Mouse (Mus musculus) forebrain, embryonic 10.5 days (tissue): ENCODE results near the gene Nudt8. TPM values are rescaled to one million over a fixed set of nuclear protein-coding genes. Genes with fewer than 3 reads are reported as not detected.
"Not testable (repeated sequence)": the region's sequence is repeated elsewhere in the genome, so short reads cannot be mapped to it uniquely, and the experiment has no call there.

ENCODE experiments used
- DNase-seq: peaks from one replicate; pipeline ENCODE4 v3.0.0-alpha.2; 2017; ENCODE audit warnings: low spot score; ENCODE audit errors: extremely low spot score
- H3K27ac ChIP-seq: fragments of 300-500 bp; sonication (generic); 2 replicates; pipeline ENCODE4 v1.5.1; 2016; ENCODE audit warnings: mild to moderate bottlenecking
- H3K27me3 ChIP-seq: fragments of 300-500 bp; sonication (generic); 2 replicates; pipeline ENCODE4 v1.6.1; 2016; ENCODE audit warnings: mild to moderate bottlenecking; ENCODE audit not compliant: poor library complexity, severe bottlenecking
- H3K36me3 ChIP-seq: fragments of 300-500 bp; sonication (generic); replicated peaks from 2 replicates; pipeline ENCODE4 v1.6.1; 2016; ENCODE audit warnings: mild to moderate bottlenecking, moderate library complexity
- H3K4me1 ChIP-seq: fragments of 300-500 bp; sonication (generic); 2 replicates; pipeline ENCODE4 v1.6.1; 2016
- H3K4me3 ChIP-seq: fragments of 300-500 bp; sonication (generic); 2 replicates; pipeline ENCODE4 v1.5.1; 2016; ENCODE audit warnings: mild to moderate bottlenecking, moderate library complexity
- H3K9me3 ChIP-seq: fragments of 300-500 bp; sonication (generic); 2 replicates; pipeline ENCODE4 v1.6.1; 2016; ENCODE audit warnings: mild to moderate bottlenecking, moderate library complexity
- WGBS: fragments of 180-500 bp; shearing (Covaris S2); methylation state at CpG from one replicate; pipeline ENCODE4 v1.1.7; 2016; 5-methylcytosine and 5-hydroxymethylcytosine counted together
- polyA plus RNA-seq: library from polyadenylated mRNA; unstranded; fragments of >200 nt; fragmentation: Nextera tagmentation; extraction: Ambion mirVana; gene quantifications from 2 replicates; pipeline ENCODE4 v1.2.1, GENCODE M21; 2016

Nudt8 gene
- polyA plus RNA-seq, 1 experiment from 2014 or later = 30.4 TPM

DNA sequence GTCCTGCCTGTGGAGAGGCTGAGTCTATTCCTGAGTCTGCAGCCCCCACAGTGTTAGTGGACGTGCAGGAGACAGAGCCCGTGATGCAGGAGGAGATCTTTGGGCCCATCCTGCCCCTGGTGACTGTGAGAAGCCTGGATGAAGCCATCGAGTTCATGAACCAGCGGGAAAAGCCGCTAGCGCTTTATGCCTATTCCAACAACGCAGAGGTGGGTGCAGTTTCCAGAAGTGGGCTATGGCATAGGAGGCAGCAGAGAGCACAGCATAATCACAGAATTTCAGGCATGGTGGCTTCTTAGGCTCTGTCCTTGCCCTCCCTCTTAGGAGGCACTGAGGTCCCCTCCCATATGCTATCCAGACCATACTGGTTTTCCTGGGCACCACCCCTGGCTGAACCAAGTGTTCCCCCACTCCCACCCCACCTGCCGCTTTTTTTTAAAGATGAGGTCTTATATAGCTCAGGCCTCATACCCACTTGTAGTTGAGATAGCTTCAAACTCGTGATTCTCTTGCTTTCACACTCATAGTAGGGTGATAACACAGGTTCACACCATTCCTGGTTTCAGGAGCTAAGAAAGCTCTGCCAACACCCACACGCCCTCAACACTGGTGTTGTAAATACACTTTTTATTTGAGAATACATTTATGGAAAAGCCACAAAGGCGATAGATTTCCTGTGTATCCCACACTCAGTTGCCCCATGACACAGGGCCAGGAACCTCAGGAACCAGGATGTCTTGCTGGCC is 33.9 kb upstream of the Nudt8 start:
- Histone ChIP-seq H3K27me3 (no peaks in the 10 kb centered on the region), H3K27ac (no peak overlapping the region), H3K36me3 (no peaks in the 10 kb centered on the region), H3K4me3 (no peak overlapping the region), H3K4me1 (peaks cover 4% of the 10 kb centered on the region; the same call in 1 of the 2 replicates), H3K9me3 (no peaks in the 10 kb centered on the region)
- WGBS = 73% methylated on average over 11 of the region's 11 CpGs
- no peak for DNase-seq

DNA sequence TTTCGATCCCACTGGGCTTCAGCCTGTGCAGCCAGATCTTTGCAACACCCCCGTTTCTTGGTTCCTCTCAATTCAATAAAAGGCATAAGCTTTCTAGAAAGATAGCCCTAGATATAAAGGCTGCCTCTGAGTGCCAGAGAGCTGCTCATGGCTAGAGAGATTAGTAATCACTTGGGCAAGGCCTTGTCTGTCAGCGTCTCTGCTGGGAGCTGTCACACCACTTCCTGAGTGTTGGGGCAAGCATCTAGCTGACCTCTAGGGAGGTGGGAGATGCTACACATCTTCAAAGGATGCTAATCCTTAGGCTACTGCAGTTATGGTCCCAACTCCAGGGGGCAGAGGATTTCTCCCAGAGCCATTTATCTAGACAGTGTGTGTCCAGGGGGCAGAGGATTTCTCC is 33.1 kb upstream of the Nudt8 start:
- WGBS = 75% methylated on average over 3 of the region's 3 CpGs
- Histone ChIP-seq H3K4me3 (no peak overlapping the region), H3K4me1 (peaks cover 4% of the 10 kb centered on the region; the same call in 1 of the 2 replicates), H3K36me3 (no peaks in the 10 kb centered on the region), H3K9me3 (no peaks in the 10 kb centered on the region), H3K27me3 (no peaks in the 10 kb centered on the region), H3K27ac (no peak overlapping the region)
- no peak for DNase-seq

DNA sequence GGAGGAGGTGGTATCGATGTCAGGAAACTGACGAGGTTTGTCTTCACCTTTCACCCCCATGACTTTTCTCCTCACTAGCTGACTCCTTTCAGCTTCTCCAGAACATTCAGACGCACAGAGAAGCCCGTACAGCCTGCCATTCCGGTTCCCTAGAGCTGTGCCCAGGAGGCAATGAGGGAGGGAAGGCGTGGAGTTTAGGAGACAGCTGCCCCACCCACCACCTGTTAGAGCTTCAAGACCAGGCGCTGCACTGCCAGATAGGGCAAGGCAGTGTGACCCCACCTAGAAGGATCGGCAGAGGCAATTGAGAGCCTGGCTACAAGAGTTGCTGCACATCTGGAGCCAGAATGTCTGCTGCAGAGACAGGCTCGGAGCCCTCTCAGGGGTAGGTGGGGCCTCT is 28.2 kb upstream of the Nudt8 start, which contains the start of gene Aldh3b2:
Gene Aldh3b2 (plus strand): TSS at position 100 of the 400 bp plus-strand sequence.
- H3K4me1 ChIP-seq = peaks cover 4% of the 10 kb centered on the region; the same call in 1 of the 2 replicates
- H3K27ac ChIP-seq = no peak within 1 kb of the TSS
- no peak within 1 kb of the TSS for H3K4me3 ChIP-seq
- H3K27me3 ChIP-seq = no peaks in the 10 kb centered on the region
- WGBS = 52% methylated on average over 9 of the region's 9 CpGs
- no peaks in the 10 kb centered on the region for H3K9me3 ChIP-seq
- DNase-seq = no peak
- H3K36me3 ChIP-seq = no peaks in the 10 kb centered on the region

DNA sequence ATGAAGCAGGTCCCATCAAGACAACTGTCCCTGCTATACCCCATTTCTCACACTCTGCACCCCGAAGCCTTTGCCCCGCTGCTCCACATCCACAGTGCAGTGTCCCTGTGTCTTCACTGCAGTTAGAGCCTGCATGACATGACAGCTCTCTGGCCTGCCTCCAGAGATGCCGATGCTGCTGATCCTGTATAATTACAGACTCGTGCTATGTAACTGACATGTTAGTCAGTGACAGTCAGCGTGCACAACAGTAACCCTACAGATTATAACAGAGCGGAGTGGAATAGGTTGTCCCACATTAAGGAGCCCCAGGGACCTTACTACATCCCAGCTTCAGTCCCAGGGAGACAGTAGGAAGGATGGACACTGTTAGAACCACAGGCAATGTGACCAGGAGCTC is 25.8 kb upstream of the Nudt8 start:
- H3K4me3 ChIP-seq, H3K9me3 ChIP-seq, H3K4me1 ChIP-seq, H3K36me3 ChIP-seq, DNase-seq, H3K27ac ChIP-seq, H3K27me3 ChIP-seq: not testable (repeated sequence)
- 93% methylated on average over 6 of the region's 6 CpGs for WGBS

DNA sequence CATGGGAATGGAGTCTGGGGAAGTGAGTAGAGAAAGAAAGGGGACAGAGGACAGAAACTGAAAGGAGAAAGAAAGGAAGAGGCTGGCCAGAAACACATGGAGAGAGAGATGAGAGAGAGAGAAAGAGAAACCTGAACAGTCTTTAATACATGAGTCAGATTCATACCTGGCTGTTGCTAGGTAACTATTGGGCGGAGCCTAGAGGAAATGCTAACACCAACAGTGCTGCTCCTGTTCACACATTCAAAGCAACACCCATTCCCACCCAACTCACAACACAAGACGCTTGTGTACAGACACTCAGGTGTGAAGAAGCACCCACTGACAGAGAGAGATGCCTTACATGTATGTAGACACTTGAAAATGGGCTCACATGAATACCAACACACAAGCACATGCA is 24.5 kb upstream of the Nudt8 start:
- H3K4me3 ChIP-seq = no peak overlapping the region
- H3K27me3 ChIP-seq = no peaks in the 10 kb centered on the region
- peaks cover 14% of the 10 kb centered on the region for H3K4me1 ChIP-seq
- DNase-seq = no peak
- H3K36me3 ChIP-seq = no peaks in the 10 kb centered on the region
- WGBS = 81% methylated on average over 2 of the region's 2 CpGs
- H3K9me3 ChIP-seq = no peaks in the 10 kb centered on the region
- H3K27ac ChIP-seq = no peak overlapping the region

DNA sequence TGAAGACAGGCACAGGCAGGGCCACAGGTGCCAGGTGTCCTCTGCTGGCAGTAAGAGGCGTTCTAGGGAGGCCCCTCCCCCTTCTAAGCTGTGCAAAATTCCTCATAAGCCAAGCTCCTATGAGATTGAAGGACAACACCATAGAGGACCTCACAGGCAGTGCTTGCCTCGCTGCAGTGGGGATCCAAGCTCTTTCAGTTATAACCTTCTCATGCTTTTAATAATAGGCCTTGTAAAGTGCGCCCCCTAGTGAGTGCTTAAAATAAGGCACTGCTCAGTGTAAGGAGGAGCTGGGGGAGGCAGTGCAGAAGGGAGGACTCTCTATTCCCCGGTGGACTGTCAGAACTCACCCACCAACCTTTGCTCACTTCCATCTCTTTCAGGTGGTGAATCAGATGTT is 20.1 kb upstream of the Nudt8 start:
- 22% methylated on average over 4 of the region's 4 CpGs for WGBS
- H3K27ac ChIP-seq = no peak overlapping the region

DNA sequence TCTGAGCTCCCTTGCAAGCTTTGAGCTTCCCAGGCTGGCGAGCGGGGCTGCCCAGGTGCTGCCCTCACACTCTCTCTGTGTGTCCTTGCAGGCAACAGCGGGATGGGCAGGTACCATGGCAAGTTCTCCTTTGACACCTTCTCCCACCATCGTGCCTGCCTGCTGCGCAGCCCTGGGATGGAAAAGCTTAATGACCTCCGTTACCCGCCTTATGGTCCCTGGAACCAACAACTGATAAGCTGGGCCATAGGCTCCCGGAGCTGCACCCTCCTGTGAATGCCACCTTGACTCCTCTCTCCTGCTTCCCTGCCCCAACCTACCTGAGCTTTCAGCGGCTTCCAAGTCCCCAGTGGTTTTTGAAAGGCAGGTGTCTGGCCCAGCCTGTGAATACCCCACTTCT is 19.5 kb upstream of the Nudt8 start:
- H3K4me1 ChIP-seq = peaks cover 46% of the 10 kb centered on the region
- H3K4me3 ChIP-seq = no peak overlapping the region
- 83% methylated on average over 9 of the region's 9 CpGs for WGBS
- no peaks in the 10 kb centered on the region for H3K36me3 ChIP-seq
- no peak overlapping the region for H3K27ac ChIP-seq
- H3K27me3 ChIP-seq = no peaks in the 10 kb centered on the region
- no peak for DNase-seq
- no peaks in the 10 kb centered on the region for H3K9me3 ChIP-seq

More for the DNA sequence above, 20.1 kb upstream of the Nudt8 start:
- Histone ChIP-seq H3K9me3 (no peaks in the 10 kb centered on the region), H3K4me3 (no peak overlapping the region), H3K36me3 (no peaks in the 10 kb centered on the region), H3K4me1 (peaks cover 40% of the 10 kb centered on the region), H3K27me3 (no peaks in the 10 kb centered on the region)
- peak; percentile 66 for DNase-seq

DNA sequence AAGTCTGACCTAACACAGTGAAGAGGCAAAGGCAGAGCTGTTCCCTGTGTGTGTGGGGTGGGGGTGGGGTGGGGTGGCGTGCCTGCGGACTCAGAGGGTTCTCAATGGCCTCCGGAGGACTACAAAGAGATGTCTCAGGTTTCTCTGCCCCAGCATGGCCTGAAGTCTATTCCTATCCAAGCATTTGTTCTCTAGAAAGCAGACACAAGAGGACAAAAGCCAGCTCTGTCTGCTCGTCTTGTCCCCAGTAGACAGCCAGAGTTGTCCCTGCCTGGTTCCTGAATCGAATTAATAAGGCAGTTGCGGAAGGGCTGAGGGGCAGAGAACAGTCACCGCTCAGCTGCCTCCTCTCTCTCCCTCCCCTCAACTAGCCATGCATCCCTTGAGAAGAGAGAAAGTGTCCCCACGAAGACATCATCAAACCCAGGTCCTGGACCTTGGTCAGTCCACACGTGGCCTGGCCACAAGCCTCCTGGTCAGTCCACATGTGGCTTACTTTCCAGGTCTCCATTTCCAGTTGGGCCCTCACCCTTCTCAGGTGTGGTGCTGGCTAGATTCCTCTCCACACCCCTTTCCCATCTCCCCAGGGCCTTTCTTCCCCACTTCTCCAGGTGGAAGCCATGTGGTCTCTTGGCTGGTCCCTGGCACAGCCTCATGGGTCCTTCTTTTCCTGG is 16.7 kb upstream of the Nudt8 start:
- no peak overlapping the region for H3K4me3 ChIP-seq
- peak overlapping the region; percentile 75 for H3K27ac ChIP-seq

DNA sequence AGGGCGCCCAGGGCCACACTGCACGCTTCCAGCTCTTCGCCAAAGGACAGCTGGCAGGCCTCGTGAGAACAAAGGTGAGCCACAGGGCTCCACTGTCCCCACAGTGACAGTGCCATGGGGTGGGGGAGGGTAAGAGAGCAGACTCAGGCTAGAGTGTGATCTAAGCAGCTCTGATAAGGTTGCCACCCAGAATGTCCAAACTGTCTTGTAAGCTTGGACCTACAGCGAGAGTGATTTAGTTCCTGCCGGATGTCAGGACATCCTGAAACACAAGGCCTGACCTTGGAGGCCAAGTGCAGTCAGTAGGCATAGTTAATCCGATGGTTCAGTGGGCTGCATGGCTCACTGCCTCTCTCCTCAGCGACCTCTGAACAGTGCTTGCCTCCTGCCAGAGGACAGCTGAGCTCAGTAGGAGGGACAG is 15.1 kb upstream of the Nudt8 start:
- Histone ChIP-seq H3K4me1 (peaks cover 45% of the 10 kb centered on the region), H3K36me3 (no peaks in the 10 kb centered on the region), H3K27ac (peak overlapping the region; percentile 75), H3K4me3 (no peak overlapping the region), H3K27me3 (no peaks in the 10 kb centered on the region), H3K9me3 (peaks cover 8% of the 10 kb centered on the region)
- 30% methylated on average over 8 of the region's 8 CpGs for WGBS
- peak; percentile 30 for DNase-seq

More for the DNA sequence above, 16.7 kb upstream of the Nudt8 start:
- peaks cover 54% of the 10 kb centered on the region for H3K4me1 ChIP-seq
- H3K36me3 ChIP-seq = no peaks in the 10 kb centered on the region
- H3K27me3 ChIP-seq = no peaks in the 10 kb centered on the region
- H3K9me3 ChIP-seq = peaks cover 5% of the 10 kb centered on the region
- WGBS = 33% methylated on average over 9 of the region's 9 CpGs
- DNase-seq = no peak

DNA sequence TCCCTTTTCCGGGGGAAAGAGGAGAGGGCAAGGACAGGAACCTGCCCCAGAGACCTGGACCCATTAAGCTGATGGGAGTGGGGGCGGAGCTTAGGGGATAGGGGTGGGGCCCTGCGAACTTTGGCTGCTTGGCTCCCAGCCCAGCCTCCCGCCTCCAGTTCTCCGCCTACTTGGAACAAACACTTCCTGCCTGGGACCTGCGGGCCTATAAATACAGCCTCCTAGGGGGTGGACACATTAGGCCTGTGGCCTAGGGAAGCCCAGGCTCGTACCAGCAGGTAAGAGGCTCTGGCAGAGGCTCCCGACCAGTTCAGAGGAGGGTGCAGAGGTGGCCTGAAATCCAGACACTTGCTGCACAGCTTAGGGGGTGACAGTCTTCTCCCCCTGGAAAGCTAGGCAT is 14.0 kb upstream of the Nudt8 start, which contains the start of gene Acy3:
Gene Acy3 (plus strand): TSS at position 237 of the 400 bp plus-strand sequence.
- Histone ChIP-seq H3K27ac (peak within 1 kb of the TSS; percentile 75), H3K4me3 (no peak within 1 kb of the TSS), H3K27me3 (no peaks in the 10 kb centered on the region), H3K36me3 (no peaks in the 10 kb centered on the region), H3K9me3 (peaks cover 8% of the 10 kb centered on the region), H3K4me1 (peaks cover 43% of the 10 kb centered on the region)
- peak; percentile 40 for DNase-seq
- 32% methylated on average over 8 of the region's 8 CpGs for WGBS

DNA sequence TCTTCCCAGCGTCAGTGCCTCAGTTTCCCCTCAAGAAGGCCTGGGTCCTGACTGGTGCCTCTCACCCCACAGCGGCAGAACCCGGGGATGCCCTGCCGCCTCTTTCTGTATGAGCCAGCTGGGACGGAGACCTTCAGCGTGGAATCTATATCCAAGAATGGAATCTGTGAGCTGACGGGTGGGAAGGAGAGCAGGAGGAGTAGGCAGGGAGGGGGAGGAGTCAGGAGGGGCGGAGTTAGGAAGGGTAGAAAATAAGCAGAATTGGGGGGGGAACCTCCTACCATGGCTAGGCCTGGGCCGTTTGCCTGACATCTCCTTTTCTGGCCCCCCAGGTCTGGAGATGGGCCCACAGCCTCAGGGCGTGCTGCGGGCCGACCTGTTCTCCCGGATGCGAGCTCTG is 12.3 kb upstream of the Nudt8 start:
- H3K27me3 ChIP-seq = no peaks in the 10 kb centered on the region
- no peak for DNase-seq
- no peak overlapping the region for H3K27ac ChIP-seq
- H3K4me1 ChIP-seq = peaks cover 43% of the 10 kb centered on the region
- no peak overlapping the region for H3K4me3 ChIP-seq
- H3K36me3 ChIP-seq = no peaks in the 10 kb centered on the region
- H3K9me3 ChIP-seq = peaks cover 8% of the 10 kb centered on the region
- WGBS = 89% methylated on average over 14 of the region's 14 CpGs

DNA sequence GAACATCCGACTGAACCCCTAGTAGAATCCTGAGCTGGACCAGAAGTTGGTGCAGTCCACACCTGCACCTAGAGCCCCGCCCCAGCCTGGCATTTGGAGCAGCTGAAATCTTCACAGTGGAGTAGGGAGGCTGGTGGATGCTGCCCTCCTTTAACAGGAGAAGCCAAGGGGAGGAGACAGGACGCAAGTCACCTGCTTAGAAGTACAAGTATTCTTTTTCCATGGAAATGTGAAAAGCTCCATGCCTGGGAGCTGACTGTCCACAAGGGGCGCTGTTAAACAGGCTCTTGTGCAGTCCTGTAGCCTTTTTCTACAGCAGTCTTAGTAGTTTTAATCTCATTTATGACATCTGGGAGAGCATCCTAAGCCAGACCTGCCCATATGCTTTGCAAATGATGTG is 11.6 kb upstream of the Nudt8 start:
- no peaks in the 10 kb centered on the region for H3K27me3 ChIP-seq
- no peak overlapping the region for H3K4me3 ChIP-seq
- no peaks in the 10 kb centered on the region for H3K36me3 ChIP-seq
- peaks cover 8% of the 10 kb centered on the region for H3K9me3 ChIP-seq
- DNase-seq = no peak
- peaks cover 36% of the 10 kb centered on the region for H3K4me1 ChIP-seq
- H3K27ac ChIP-seq = no peak overlapping the region
- 91% methylated on average over 4 of the region's 4 CpGs for WGBS

DNA sequence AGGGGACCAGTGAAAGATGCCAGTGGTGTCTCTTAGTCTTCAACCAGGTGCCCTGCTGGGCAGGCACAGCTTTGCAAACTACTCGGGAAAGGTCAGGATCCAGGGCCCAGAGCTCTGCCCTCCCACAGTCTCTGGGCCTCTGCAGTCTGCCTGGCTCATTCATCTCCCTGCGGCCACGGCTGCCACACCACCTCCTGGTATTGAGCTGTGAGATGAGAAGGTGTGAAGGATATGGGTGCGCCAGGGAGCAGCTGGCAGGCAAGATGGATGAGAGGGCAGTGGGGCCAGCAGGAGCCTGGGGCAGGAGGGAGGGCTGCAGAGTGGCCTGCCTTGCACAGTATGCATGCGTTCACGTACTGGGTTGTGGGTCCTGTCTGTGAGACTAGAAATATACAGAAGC is 9.6 kb upstream of the Nudt8 start:
- Histone ChIP-seq H3K27ac (0 out of 2 replicates have a peak overlapping the region, but pooled peaks have one; percentile 9), H3K4me3 (no peak overlapping the region), H3K4me1 (peaks cover 15% of the 10 kb centered on the region), H3K36me3 (no peaks in the 10 kb centered on the region), H3K27me3 (no peaks in the 10 kb centered on the region), H3K9me3 (peaks cover 8% of the 10 kb centered on the region)
- 76% methylated on average over 6 of the region's 6 CpGs for WGBS
- DNase-seq = no peak
